24 mouse cellular contexts compared by ENCODE assay signal in the genomic region with DNA sequence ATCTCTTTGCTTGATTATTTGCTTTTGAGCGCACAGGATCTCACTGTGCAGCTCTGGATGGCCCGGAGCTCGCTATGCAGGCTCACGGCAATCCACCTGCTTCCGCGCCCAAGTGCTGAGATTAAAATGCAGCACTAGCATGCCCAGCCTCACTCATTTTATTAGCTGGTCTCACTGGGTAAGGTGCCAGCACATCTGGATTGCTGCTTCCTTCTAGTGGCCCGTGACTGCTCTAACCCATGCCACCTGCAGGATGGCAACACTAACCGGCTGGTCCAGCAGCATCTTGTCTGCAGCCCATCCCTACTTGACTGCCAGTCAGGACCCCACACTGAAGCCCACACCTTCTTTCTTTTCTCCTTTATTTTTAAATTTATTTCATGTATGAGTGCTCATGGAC. TPM values are rescaled to one million over a fixed set of nuclear protein-coding genes. Genes with fewer than 3 reads are reported as not detected.
DNase-seq lines count a peak whose midpoint lies in the region; ATAC-seq and TF ChIP-seq lines count a peak whose summit lies in the region.
"Had no signal": no experiment of that assay in that cellular context is flagged by ENCODE, and none has a peak within 500 bp of the region (broad histone marks: within the 10 kb centered on the region; RNA-seq: fewer than 3 reads in every experiment).

No protein-coding gene starts in this region.

- H3K4me3 ChIP-seq in layer of hippocampus, adult 2 months = no peak overlapping the region
- H3K4me3 ChIP-seq in embryonic facial prominence, embryonic 15.5 days (replicated peaks) = no peak overlapping the region
- H3K4me3 ChIP-seq: embryonic facial prominence, embryonic 12.5 days; forebrain, embryonic 10.5 days; heart, embryonic 15.5 days; neural tube, embryonic 13.5 days had no signal

- H3K9me3 ChIP-seq in embryonic facial prominence, embryonic 15.5 days (replicated peaks) = no peaks in the 10 kb centered on the region
- H3K9me3 ChIP-seq: embryonic facial prominence, embryonic 12.5 days; forebrain, embryonic 10.5 days; heart, embryonic 15.5 days; neural tube, embryonic 13.5 days had no signal

- TF ChIP-seq CTCF in layer of hippocampus, adult 2 months (conservative IDR thresholded peaks at IDR 0.05) = peak; percentile 40

- WGBS in embryonic facial prominence, embryonic 15.5 days = 68% methylated on average over 8 of the region's 8 CpGs

- no peak for ATAC-seq in embryonic facial prominence, embryonic 15.5 days (ENCODE audit: insufficient number of reproducible peaks, low FRiP score, low TSS enrichment, low read depth)
- ATAC-seq: activated CD4-positive, CD25-positive, alpha-beta regulatory T cell, adult 4 months; forebrain, embryonic 16.5 days; hindbrain, embryonic 16.5 days; midbrain, embryonic 16.5 days had no signal

- no peak overlapping the region for H3K4me2 ChIP-seq in embryonic facial prominence, embryonic 15.5 days (replicated peaks)
- H3K4me2 ChIP-seq: embryonic facial prominence, embryonic 12.5 days; heart, embryonic 15.5 days; neural tube, embryonic 13.5 days had no signal

- peak; percentile 32 for DNase-seq in kidney, adult 11 months
- DNase-seq in kidney, postnatal 10 days = no peak
- no peak for DNase-seq in layer of hippocampus, adult 2 months (ENCODE audit: low spot score in 2 of 2)
- DNase-seq in layer of hippocampus, adult 9-11 months = no peak
- DNase-seq in kidney, postnatal 36 days = peak; percentile 31 to 56
- DNase-seq in lung, postnatal 25 days (ENCODE audit: low spot score) = no peak
- DNase-seq: adrenal gland, adult 8-10 months; B cell, adult 2 months; cerebellum, adult 8-10 months; cerebellum, postnatal 25 days; liver; lung, adult 2 months; lung, postnatal 10 days; thymus, adult 2 months had no signal

- H3K9ac ChIP-seq in embryonic facial prominence, embryonic 15.5 days = no peak overlapping the region
- H3K9ac ChIP-seq: embryonic facial prominence, embryonic 12.5 days; heart, embryonic 15.5 days; liver, embryonic 14.5 days; neural tube, embryonic 13.5 days had no signal

- H3K27ac ChIP-seq in layer of hippocampus, adult 2 months = no peak overlapping the region
- H3K27ac ChIP-seq in embryonic facial prominence, embryonic 15.5 days (replicated peaks) = 0 out of 2 replicates have a peak overlapping the region, but pooled peaks have one; percentile 11
- H3K27ac ChIP-seq: embryonic facial prominence, embryonic 12.5 days; forebrain, embryonic 10.5 days; heart, embryonic 15.5 days; liver, embryonic 14.5 days; neural tube, embryonic 13.5 days had no signal

- peaks cover 24% of the 10 kb centered on the region for H3K4me1 ChIP-seq in embryonic facial prominence, embryonic 15.5 days

- H3K36me3 ChIP-seq in embryonic facial prominence, embryonic 15.5 days = peaks cover 4% of the 10 kb centered on the region; the same call in 1 of the 2 replicates
- H3K36me3 ChIP-seq: embryonic facial prominence, embryonic 12.5 days; forebrain, embryonic 10.5 days; heart, embryonic 15.5 days had no signal

- H3K27me3 ChIP-seq in embryonic facial prominence, embryonic 15.5 days = no peaks in the 10 kb centered on the region
- H3K27me3 ChIP-seq: heart, embryonic 15.5 days; neural tube, embryonic 13.5 days had no signal

RNA-seq across cellular contexts. Expression of gene Wipf2, which starts 9.3 kb away (rescaled TPM):
- total RNA-seq in layer of hippocampus, adult 2 months (2021) = 10 to 100 TPM; 68.6 to 70.9 TPM
- polyA plus RNA-seq in embryonic facial prominence, embryonic 15.5 days (2015; fragmentation: Nextera tagmentation; extraction: Ambion mirVana) = 4.8 and 5.3 TPM in 2 replicates

RNA-seq across cellular contexts. Expression of gene Rapgefl1, which starts 17.5 kb away (rescaled TPM):
- 100 to 1,000 TPM; 213 to 240 TPM for total RNA-seq in layer of hippocampus, adult 2 months (2021)
- polyA plus RNA-seq in embryonic facial prominence, embryonic 15.5 days (2015; fragmentation: Nextera tagmentation; extraction: Ambion mirVana) = 13.0 and 13.9 TPM in 2 replicates

RNA-seq across cellular contexts. Expression of gene Casc3, which starts 49.4 kb away (rescaled TPM):
- 10 to 100 TPM; 61.0 to 62.1 TPM for total RNA-seq in layer of hippocampus, adult 2 months (2021)
- polyA plus RNA-seq in embryonic facial prominence, embryonic 15.5 days (2015; fragmentation: Nextera tagmentation; extraction: Ambion mirVana) = 37.0 and 42.2 TPM in 2 replicates

RNA-seq across cellular contexts. Expression of gene Cdc6, which starts 53.5 kb away (rescaled TPM):
- total RNA-seq in layer of hippocampus, adult 2 months (2021) = under 1 TPM; 0.52 to 0.64 TPM
- 22.6 and 22.7 TPM in 2 replicates for polyA plus RNA-seq in embryonic facial prominence, embryonic 15.5 days (2015; fragmentation: Nextera tagmentation; extraction: Ambion mirVana)

RNA-seq across cellular contexts. Expression of gene Msl1, which starts 58.8 kb away (rescaled TPM):
- 100 to 1,000 TPM; 168 to 178 TPM for total RNA-seq in layer of hippocampus, adult 2 months (2021)
- 28.7 and 30.4 TPM in 2 replicates for polyA plus RNA-seq in embryonic facial prominence, embryonic 15.5 days (2015; fragmentation: Nextera tagmentation; extraction: Ambion mirVana)

Comparison
In these comparisons a context has a peak if more than half of its experiments do, and no peak if none do; other contexts are left out.
1. DNase-seq: peak in kidney, adult 11 months (single experiment) and kidney, postnatal 36 days (2 of 2); none in kidney, postnatal 10 days (single experiment), layer of hippocampus, adult 2 months (0 of 2), layer of hippocampus, adult 9-11 months (single experiment) and lung, postnatal 25 days (single experiment).